18 mouse cellular contexts compared by ENCODE assay signal in genomic region chr3:108986534-108986933, GRCm38 (mm10). TPM values are rescaled to one million over a fixed set of nuclear protein-coding genes. Genes with fewer than 3 reads are reported as not detected.
DNase-seq lines count a peak whose midpoint lies in the region; ATAC-seq and TF ChIP-seq lines count a peak whose summit lies in the region.
"Had no signal": no experiment of that assay in that cellular context is flagged by ENCODE, and none has a peak within 500 bp of the region (broad histone marks: within the 10 kb centered on the region; RNA-seq: fewer than 3 reads in every experiment).

No protein-coding gene starts in this region.

- H3K27ac ChIP-seq in forebrain, embryonic 11.5 days (ENCODE audit: low read depth, low read length): no peak overlapping the region; the same call in 1 of the 2 replicates
- 0 out of 2 replicates have a peak overlapping the region, but pooled peaks have one; percentile 9 for H3K27ac ChIP-seq in hindbrain, embryonic 14.5 days
- peak overlapping the region; percentile 34 for H3K27ac ChIP-seq in midbrain, postnatal 0 days (ENCODE audit: low read depth, low read length)
- H3K27ac ChIP-seq: embryonic facial prominence, embryonic 12.5 days; left cerebral cortex, adult 2 months had no signal

- H3K4me3 ChIP-seq in forebrain, embryonic 11.5 days (ENCODE audit: low read depth, low read length): no peak overlapping the region
- no peak overlapping the region for H3K4me3 ChIP-seq in hindbrain, embryonic 14.5 days (replicated peaks; ENCODE audit: low read length)
- H3K4me3 ChIP-seq in midbrain, postnatal 0 days (ENCODE audit: low read depth, low read length): no peak overlapping the region
- H3K4me3 ChIP-seq: embryonic facial prominence, embryonic 12.5 days; left cerebral cortex, adult 2 months had no signal

- WGBS in forebrain, embryonic 11.5 days: 77% methylated on average over 1 of the region's 1 CpGs
- WGBS in hindbrain, embryonic 14.5 days: 82% methylated on average over 1 of the region's 1 CpGs
- 61% methylated on average over 1 of the region's 1 CpGs for WGBS in midbrain, postnatal 0 days

- no peaks in the 10 kb centered on the region for H3K36me3 ChIP-seq in forebrain, embryonic 11.5 days (ENCODE audit: control insufficient read depth, insufficient read depth, low read length)
- H3K36me3 ChIP-seq in hindbrain, embryonic 14.5 days (replicated peaks; ENCODE audit: control insufficient read depth, insufficient read depth): peaks cover 59% of the 10 kb centered on the region
- peaks cover 26% of the 10 kb centered on the region for H3K36me3 ChIP-seq in midbrain, postnatal 0 days (ENCODE audit: insufficient read depth, low read length)

- ATAC-seq in forebrain, embryonic 11.5 days (replicated peaks; ENCODE audit: low FRiP score): no peak; the same call in 1 of the 2 replicates
- peak; percentile 68; the same call in 1 of the 2 replicates for ATAC-seq in hindbrain, embryonic 14.5 days (ENCODE audit: low FRiP score)
- peak; percentile 79 for ATAC-seq in midbrain, postnatal 0 days (ENCODE audit: low FRiP score)

- H3K9ac ChIP-seq in forebrain, embryonic 11.5 days (ENCODE audit: low read length): no peak overlapping the region
- no peak overlapping the region for H3K9ac ChIP-seq in hindbrain, embryonic 14.5 days
- no peak overlapping the region for H3K9ac ChIP-seq in midbrain, postnatal 0 days (replicated peaks; ENCODE audit: low read length, poor library complexity, severe bottlenecking)
- H3K9ac ChIP-seq: embryonic facial prominence, embryonic 12.5 days had no signal

- peak; percentile 11 to 39 for DNase-seq in cerebellum, postnatal 14 days
- DNase-seq in cerebellum, postnatal 36 days: no peak
- peak; percentile 64 for DNase-seq in forebrain, embryonic 11.5 days (ENCODE audit: low spot score)
- DNase-seq in hindbrain, embryonic 14.5 days (ENCODE audit: low spot score): no peak
- peak; percentile 51 for DNase-seq in midbrain, postnatal 0 days (ENCODE audit: low spot score)
- DNase-seq in adipocyte (ENCODE audit: low spot score): no peak
- no peak for DNase-seq in layer of hippocampus, adult 8-10 months (ENCODE audit: low spot score in 2 of 2)
- DNase-seq in lung, postnatal 36 days: no peak
- DNase-seq: cerebellum, adult 18-20 months; heart, adult 11 months; heart, postnatal 14 days; kidney, adult 8-10 months had no signal

- H3K4me2 ChIP-seq in forebrain, embryonic 11.5 days (ENCODE audit: low read depth, low read length, severe bottlenecking): no peak overlapping the region
- H3K4me2 ChIP-seq in hindbrain, embryonic 14.5 days (replicated peaks): no peak overlapping the region
- H3K4me2 ChIP-seq in midbrain, postnatal 0 days (ENCODE audit: low read depth, low read length, poor library complexity, severe bottlenecking): no peak overlapping the region
- H3K4me2 ChIP-seq: embryonic facial prominence, embryonic 12.5 days had no signal

- H3K9me3 ChIP-seq in forebrain, embryonic 11.5 days (ENCODE audit: control insufficient read depth, low read length): no peaks in the 10 kb centered on the region
- no peaks in the 10 kb centered on the region for H3K9me3 ChIP-seq in hindbrain, embryonic 14.5 days (ENCODE audit: control insufficient read depth, low read length)
- no peaks in the 10 kb centered on the region for H3K9me3 ChIP-seq in midbrain, postnatal 0 days (ENCODE audit: low read length)
- H3K9me3 ChIP-seq: embryonic facial prominence, embryonic 12.5 days had no signal

- TF ChIP-seq CTCF in midbrain, postnatal 0 days (IDR thresholded peaks at IDR 0.05): no peak

- no peaks in the 10 kb centered on the region for H3K27me3 ChIP-seq in forebrain, embryonic 11.5 days (ENCODE audit: control insufficient read depth, insufficient read depth, low read length)
- no peaks in the 10 kb centered on the region for H3K27me3 ChIP-seq in hindbrain, embryonic 14.5 days (ENCODE audit: control insufficient read depth, insufficient read depth, low read length)
- no peaks in the 10 kb centered on the region for H3K27me3 ChIP-seq in midbrain, postnatal 0 days (ENCODE audit: insufficient read depth, low read length)
- H3K27me3 ChIP-seq: embryonic facial prominence, embryonic 12.5 days had no signal

- H3K4me1 ChIP-seq in forebrain, embryonic 11.5 days (replicated peaks; ENCODE audit: control insufficient read depth, insufficient read depth, low read length): peaks cover 2% of the 10 kb centered on the region; the same call in 1 of the 2 replicates
- H3K4me1 ChIP-seq in hindbrain, embryonic 14.5 days (replicated peaks; ENCODE audit: control insufficient read depth, insufficient read depth, low read length): peaks cover 9% of the 10 kb centered on the region
- 0 out of 2 replicates have a peak, but pooled peaks cover 2% of the 10 kb centered on the region for H3K4me1 ChIP-seq in midbrain, postnatal 0 days (ENCODE audit: insufficient read depth, low read length)
- H3K4me1 ChIP-seq: embryonic facial prominence, embryonic 12.5 days had no signal

RNA-seq across cellular contexts. Expression of gene Fam102b, which starts 40.9 kb away (rescaled TPM):
- polyA plus RNA-seq in forebrain, embryonic 11.5 days (2014; fragmentation: Nextera tagmentation; extraction: Ambion mirVana): 10.1 and 10.7 TPM in 2 replicates
- polyA plus RNA-seq in hindbrain, embryonic 14.5 days (2014; fragmentation: Nextera tagmentation; extraction: Ambion mirVana): 20.9 and 24.9 TPM in 2 replicates
- total RNA-seq in midbrain, postnatal 0 days (2014; rRNA removed): 84.1 and 100 TPM in 2 replicates
- 26.6 and 29.8 TPM in 2 replicates for polyA plus RNA-seq in midbrain, postnatal 0 days (2015; fragmentation: Nextera tagmentation; extraction: Ambion mirVana)
- total RNA-seq in layer of hippocampus, adult 8-10 months (2022): 10 to 100 TPM; 23.3 to 39.3 (median 28.9) TPM

RNA-seq across cellular contexts. Expression of gene Gm9857, which starts 46.3 kb away (rescaled TPM):
- polyA plus RNA-seq in forebrain, embryonic 11.5 days (2014; fragmentation: Nextera tagmentation; extraction: Ambion mirVana): not detected in 2 replicates
- not detected in 2 replicates for polyA plus RNA-seq in hindbrain, embryonic 14.5 days (2014; fragmentation: Nextera tagmentation; extraction: Ambion mirVana)
- not detected in 2 replicates for total RNA-seq in midbrain, postnatal 0 days (2014; rRNA removed)
- not detected in 2 replicates for polyA plus RNA-seq in midbrain, postnatal 0 days (2015; fragmentation: Nextera tagmentation; extraction: Ambion mirVana)
- not detected for total RNA-seq in layer of hippocampus, adult 8-10 months (2022)
- total RNA-seq: adrenal gland, postnatal 4 days; heart, postnatal 14 days; left cerebral cortex, adult 2 months; liver, adult 2 months had no signal
- polyA plus RNA-seq: embryonic facial prominence, embryonic 12.5 days; large intestine, adult 2 months; liver, adult 2 months; thymus, postnatal 0 days had no signal

RNA-seq across cellular contexts. Expression of gene Henmt1, which starts 46.9 kb away (rescaled TPM):
- 0.65 and 1.1 TPM in 2 replicates for polyA plus RNA-seq in forebrain, embryonic 11.5 days (2014; fragmentation: Nextera tagmentation; extraction: Ambion mirVana)
- polyA plus RNA-seq in hindbrain, embryonic 14.5 days (2014; fragmentation: Nextera tagmentation; extraction: Ambion mirVana): 2.4 and 3.3 TPM in 2 replicates
- total RNA-seq in midbrain, postnatal 0 days (2014; rRNA removed): 1.3 and 2.3 TPM in 2 replicates
- 2.2 and 2.6 TPM in 2 replicates for polyA plus RNA-seq in midbrain, postnatal 0 days (2015; fragmentation: Nextera tagmentation; extraction: Ambion mirVana)
- 1 to 10 TPM; 2.4 to 4.3 (median 3.0) TPM for total RNA-seq in layer of hippocampus, adult 8-10 months (2022)
- total RNA-seq: heart, postnatal 14 days; liver, adult 2 months had no signal
- polyA plus RNA-seq: large intestine, adult 2 months; liver, adult 2 months had no signal

Comparison
In these comparisons a context has a peak if more than half of its experiments do, and no peak if none do; other contexts are left out.
1. DNase-seq: peak in cerebellum, postnatal 14 days (2 of 2), forebrain, embryonic 11.5 days (single experiment) and midbrain, postnatal 0 days (single experiment); none in cerebellum, postnatal 36 days (0 of 2), hindbrain, embryonic 14.5 days (single experiment), adipocyte (single experiment), layer of hippocampus, adult 8-10 months (0 of 2) and lung, postnatal 36 days (single experiment).